Mouse (Mus musculus) intestine, embryonic 14.5 days (tissue): Measurements from ENCODE around the gene Acvrl1. TPM values are rescaled to one million over a fixed set of nuclear protein-coding genes. Genes with fewer than 3 reads are reported as not detected.

Experiments
- ATAC-seq: fragments of 200-750 bp; cut with Nextera tagmentation; replicated peaks from 2 replicates; pipeline ENCODE4 v1.8.0; 2017; ENCODE audit warnings: low read depth, moderate number of reproducible peaks, moderate TSS enrichment, moderate library complexity; ENCODE audit not compliant: low FRiP score, low TSS enrichment
- DNase-seq: peaks from one replicate; pipeline ENCODE4 v3.0.0-alpha.2; 2018; ENCODE audit warnings: low spot score
- H3K27ac ChIP-seq: fragments of 300-500 bp; sonication (generic); 2 replicates; pipeline ENCODE4 v1.5.1; 2014; ENCODE audit warnings: low read depth, mild to moderate bottlenecking, control low read depth
- H3K27me3 ChIP-seq: fragments of 300-500 bp; sonication (generic); replicated peaks from 2 replicates; pipeline ENCODE4 v1.6.1; 2014; ENCODE audit warnings: low read length, control low read depth; ENCODE audit not compliant: control insufficient read depth, insufficient read depth
- H3K36me3 ChIP-seq: fragments of 300-500 bp; sonication (generic); 2 replicates; pipeline ENCODE4 v1.6.1; 2014; ENCODE audit warnings: low read length, control low read depth; ENCODE audit not compliant: control insufficient read depth, insufficient read depth
- H3K4me1 ChIP-seq: fragments of 300-500 bp; sonication (generic); replicated peaks from 2 replicates; pipeline ENCODE4 v1.6.1; 2014; ENCODE audit warnings: low read length, control low read depth, mixed read lengths; ENCODE audit not compliant: control insufficient read depth, insufficient read depth
- H3K4me2 ChIP-seq: fragments of 300-500 bp; sonication (generic); 2 replicates; pipeline ENCODE4 v1.6.1; 2014; ENCODE audit warnings: low read length
- H3K4me3 ChIP-seq: fragments of 300-500 bp; sonication (generic); 2 replicates; pipeline ENCODE4 v1.5.1; 2014; ENCODE audit warnings: low read depth, low read length, control low read depth, mixed read lengths
- H3K9ac ChIP-seq: fragments of 300-500 bp; sonication (generic); 2 replicates; pipeline ENCODE4 v1.6.1; 2014; ENCODE audit warnings: mild to moderate bottlenecking, low read length
- H3K9me3 ChIP-seq: fragments of 300-500 bp; sonication (generic); 2 replicates; pipeline ENCODE4 v1.6.1; 2016; ENCODE audit warnings: low read length, control low read depth; ENCODE audit not compliant: control insufficient read depth
- WGBS: fragments of 180-500 bp; shearing (Covaris S2); extraction: QIAGEN DNeasy Blood & Tissue Kit; methylation state at CpG from one replicate; pipeline ENCODE4 v1.1.7; 2014; 5-methylcytosine and 5-hydroxymethylcytosine counted together
- polyA plus RNA-seq: library from polyadenylated mRNA; unstranded; fragments of >200 nt; fragmentation: Nextera tagmentation; extraction: Ambion mirVana; gene quantifications from 2 replicates; pipeline ENCODE4 v1.2.1, GENCODE M21; 2014

Acvrl1 gene
- polyA plus RNA-seq, 1 experiment from 2014 or later, result 16.5 TPM

GRCm38 (mm10) chr15:101141061-101141541 is 12.8 kb downstream of the Acvrl1 start:
- Histone ChIP-seq H3K9ac (no peak overlapping the region), H3K4me1 (peaks cover 47% of the 10 kb centered on the region), H3K27me3 (no peaks in the 10 kb centered on the region), H3K9me3 (no peaks in the 10 kb centered on the region), H3K27ac (no peak overlapping the region), H3K36me3 (peaks cover 7% of the 10 kb centered on the region), H3K4me2 (0 out of 2 replicates have a peak overlapping the region, but pooled peaks have one; percentile 29), H3K4me3 (no peak overlapping the region)
- DNase-seq, result peak; percentile 72
- ATAC-seq, result peak; percentile 42
- 5% methylated on average over 12 of the region's 14 CpGs for WGBS

GRCm38 (mm10) chr15:101142672-101143071 is 14.3 kb downstream of the Acvrl1 start:
- H3K9ac ChIP-seq, result no peak overlapping the region
- H3K27ac ChIP-seq, result no peak overlapping the region
- H3K4me2 ChIP-seq, result no peak overlapping the region
- H3K4me3 ChIP-seq, result no peak overlapping the region
- H3K36me3 ChIP-seq, result no peaks in the 10 kb centered on the region; the same call in 1 of the 2 replicates
- H3K9me3 ChIP-seq, result no peaks in the 10 kb centered on the region
- ATAC-seq, result no peak
- H3K27me3 ChIP-seq, result no peaks in the 10 kb centered on the region
- H3K4me1 ChIP-seq, result peaks cover 58% of the 10 kb centered on the region
- WGBS, result 57% methylated on average over 8 of the region's 8 CpGs
- no peak for DNase-seq

GRCm38 (mm10) chr15:101143494-101143893 is 15.2 kb downstream of the Acvrl1 start:
- Histone ChIP-seq H3K4me1 (peaks cover 66% of the 10 kb centered on the region), H3K9me3 (no peaks in the 10 kb centered on the region), H3K36me3 (no peaks in the 10 kb centered on the region; the same call in 1 of the 2 replicates), H3K4me3 (no peak overlapping the region), H3K27me3 (no peaks in the 10 kb centered on the region), H3K9ac (no peak overlapping the region), H3K4me2 (no peak overlapping the region), H3K27ac (no peak overlapping the region; the same call in 1 of the 2 replicates)
- WGBS, result 25% methylated on average over 8 of the region's 8 CpGs
- DNase-seq, result no peak
- ATAC-seq, result no peak

- ATAC-seq (no peak), DNase-seq (no peak)
- Histone ChIP-seq H3K9me3 (no peaks in the 10 kb centered on the region), H3K9ac (no peak overlapping the region), H3K4me1 (peaks cover 64% of the 10 kb centered on the region), H3K27me3 (no peaks in the 10 kb centered on the region), H3K4me3 (no peak overlapping the region), H3K36me3 (no peaks in the 10 kb centered on the region; the same call in 1 of the 2 replicates), H3K4me2 (no peak overlapping the region), H3K27ac (peak overlapping the region; percentile 29; the same call in 1 of the 2 replicates)
- WGBS, result 84% methylated on average over 5 of the region's 5 CpGs
These were observed 15.9 kb downstream of the Acvrl1 start for GRCm38 (mm10) chr15:101144176-101144575.

GRCm38 (mm10) chr15:101144779-101145178 is 16.5 kb downstream of the Acvrl1 start:
- H3K9ac ChIP-seq, result no peak overlapping the region
- H3K4me2 ChIP-seq, result peak overlapping the region; percentile 42
- no peak overlapping the region for H3K4me3 ChIP-seq
- peak overlapping the region; percentile 69 for H3K27ac ChIP-seq
- no peak for ATAC-seq
- H3K27me3 ChIP-seq, result no peaks in the 10 kb centered on the region
- no peaks in the 10 kb centered on the region; the same call in 1 of the 2 replicates for H3K36me3 ChIP-seq
- H3K9me3 ChIP-seq, result no peaks in the 10 kb centered on the region
- no peak for DNase-seq
- WGBS, result 69% methylated on average over 8 of the region's 8 CpGs
- H3K4me1 ChIP-seq, result peaks cover 58% of the 10 kb centered on the region

- peak overlapping the region; percentile 10; the same call in 1 of the 2 replicates for H3K4me3 ChIP-seq
- H3K4me1 ChIP-seq, result peaks cover 52% of the 10 kb centered on the region
- ATAC-seq (peak; percentile 94), DNase-seq (peak; percentile 96)
- no peaks in the 10 kb centered on the region; the same call in 1 of the 2 replicates for H3K36me3 ChIP-seq
- 10% methylated on average over 19 of the region's 19 CpGs for WGBS
- peak overlapping the region; percentile 42; the same call in 1 of the 2 replicates for H3K9ac ChIP-seq
- H3K27me3 ChIP-seq, result no peaks in the 10 kb centered on the region
- no peaks in the 10 kb centered on the region for H3K9me3 ChIP-seq
- peak overlapping the region; percentile 69 for H3K27ac ChIP-seq
- peak overlapping the region; percentile 42 for H3K4me2 ChIP-seq
These were observed 17.2 kb downstream of the Acvrl1 start for GRCm38 (mm10) chr15:101145424-101146099.

GRCm38 (mm10) chr15:101146100-101146965 is 18.0 kb downstream of the Acvrl1 start:
- DNase-seq, result no peak
- no peaks in the 10 kb centered on the region for H3K9me3 ChIP-seq
- peaks cover 48% of the 10 kb centered on the region for H3K4me1 ChIP-seq
- H3K9ac ChIP-seq, result no peak overlapping the region
- no peaks in the 10 kb centered on the region; the same call in 1 of the 2 replicates for H3K36me3 ChIP-seq
- ATAC-seq, result no peak
- H3K27ac ChIP-seq, result peak overlapping the region; percentile 69
- peak overlapping the region; percentile 42 for H3K4me2 ChIP-seq
- 64% methylated on average over 15 of the region's 15 CpGs for WGBS
- H3K4me3 ChIP-seq, result no peak overlapping the region
- H3K27me3 ChIP-seq, result no peaks in the 10 kb centered on the region

- 56% methylated on average over 16 of the region's 16 CpGs for WGBS
- Histone ChIP-seq H3K27ac (peak overlapping the region; percentile 59; the same call in 1 of the 2 replicates), H3K4me2 (0 out of 2 replicates have a peak overlapping the region, but pooled peaks have one; percentile 18), H3K27me3 (no peaks in the 10 kb centered on the region), H3K4me1 (peaks cover 48% of the 10 kb centered on the region), H3K9ac (0 out of 2 replicates have a peak overlapping the region, but pooled peaks have one; percentile 10), H3K4me3 (no peak overlapping the region), H3K9me3 (no peaks in the 10 kb centered on the region), H3K36me3 (no peaks in the 10 kb centered on the region)
- DNase-seq, result no peak
- no peak for ATAC-seq
These were observed 19.0 kb downstream of the Acvrl1 start for GRCm38 (mm10) chr15:101147115-101147909.
